Mouse (Mus musculus): ENCODE results near the gene Rpl11.

DNA sequence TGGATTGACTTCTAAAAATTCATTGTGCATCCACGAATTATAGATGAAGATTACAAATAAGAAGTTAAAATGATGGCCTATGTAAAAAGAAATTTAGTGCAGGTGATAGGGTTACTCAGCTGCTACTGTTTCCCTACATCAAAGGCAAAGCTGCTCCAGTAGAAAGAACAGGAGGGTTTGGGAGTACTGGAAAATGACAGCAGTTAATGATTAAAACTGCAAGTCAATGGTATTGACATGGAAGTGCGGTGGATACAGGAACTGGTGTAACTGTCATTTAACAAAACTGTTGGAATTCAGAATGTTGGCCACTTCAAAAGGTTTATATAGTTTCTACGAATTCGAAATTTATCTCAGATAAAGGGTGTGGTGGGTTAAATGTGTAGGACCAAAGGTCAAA lies 58.1 kb downstream of the Rpl11 start:
- TF ChIP-seq POLR2A (IDR thresholded peaks at IDR 0.05; ENCODE audit: control insufficient read depth, extremely low read depth, insufficient read depth, low read length, poor library complexity), result no peak
- no peak for TF ChIP-seq CTCF (IDR thresholded peaks at IDR 0.05; ENCODE audit: borderline replicate concordance, control insufficient read depth, extremely low read depth, insufficient read depth, low read length, poor library complexity)
